Mouse (Mus musculus): ENCODE data around the gene Asb1.

- no peak for TF ChIP-seq CTCF (IDR thresholded peaks at IDR 0.05; ENCODE audit: insufficient read depth, low read depth, low read length)
- no peak for TF ChIP-seq POLR2A (IDR thresholded peaks at IDR 0.05; ENCODE audit: insufficient read depth, low read depth, low read length)
Measured at GRCm38 (mm10) chr1:91561226-91561625, 20.9 kb downstream of the Asb1 start.

All from olfactory bulb, adult 2 months (tissue).